Mouse (Mus musculus): ENCODE measurements around the gene Arhgef28. TPM values are rescaled to one million over a fixed set of nuclear protein-coding genes. Genes with fewer than 3 reads are reported as not detected.

Arhgef28 gene
- polyA plus RNA-seq, 1 experiment from 2014 or later = 10.8 TPM

GRCm38 (mm10) chr13:98013715-98014114 lies 192.5 kb downstream of the Arhgef28 start:
- no peak for ATAC-seq (ENCODE audit: insufficient number of reproducible peaks, insufficient read depth, low FRiP score, low read depth)
- Histone ChIP-seq H3K27me3 (ENCODE audit: control insufficient read depth, insufficient read depth, low read length) (no peaks in the 10 kb centered on the region), H3K4me1 (ENCODE audit: control insufficient read depth in 2 of 2, insufficient read depth in 2 of 2, low read length in 2 of 2) (peaks cover 3 to 4% of the 10 kb centered on the region in 2 experiments; a peak in 2 of 4 replicates), H3K27ac (replicated peaks in 1 of 2; ENCODE audit: control insufficient read depth in 1 of 2, insufficient read depth in 1 of 2, low read depth in 2 of 2, low read length in 2 of 2) (no peak overlapping the region), H3K36me3 (ENCODE audit: control insufficient read depth, insufficient read depth, low read length) (no peaks in the 10 kb centered on the region), H3K9me3 (ENCODE audit: control insufficient read depth, low read length) (no peaks in the 10 kb centered on the region), H3K4me2 (ENCODE audit: low read length) (no peak overlapping the region), H3K9ac (ENCODE audit: low read length) (no peak overlapping the region), H3K4me3 (ENCODE audit: control insufficient read depth in 1 of 2, insufficient read depth in 1 of 2, low read depth in 1 of 2, low read length in 2 of 2) (no peak overlapping the region)
- WGBS = 89% methylated on average over 4 of the region's 4 CpGs

GRCm38 (mm10) chr13:98011931-98012341 lies 194.3 kb downstream of the Arhgef28 start:
- Histone ChIP-seq H3K4me1 (ENCODE audit: control insufficient read depth in 2 of 2, insufficient read depth in 2 of 2, low read length in 2 of 2) (peaks cover 3 to 4% of the 10 kb centered on the region in 2 experiments; a peak in 2 of 4 replicates), H3K9ac (ENCODE audit: low read length) (no peak overlapping the region), H3K4me3 (ENCODE audit: control insufficient read depth in 1 of 2, insufficient read depth in 1 of 2, low read depth in 1 of 2, low read length in 2 of 2) (no peak overlapping the region), H3K4me2 (ENCODE audit: low read length) (no peak overlapping the region), H3K36me3 (ENCODE audit: control insufficient read depth, insufficient read depth, low read length) (no peaks in the 10 kb centered on the region), H3K9me3 (ENCODE audit: control insufficient read depth, low read length) (no peaks in the 10 kb centered on the region), H3K27me3 (ENCODE audit: control insufficient read depth, insufficient read depth, low read length) (no peaks in the 10 kb centered on the region), H3K27ac (replicated peaks in 1 of 2; ENCODE audit: control insufficient read depth in 1 of 2, insufficient read depth in 1 of 2, low read depth in 2 of 2, low read length in 2 of 2) (no peak overlapping the region)
- no peak for ATAC-seq (ENCODE audit: insufficient number of reproducible peaks, insufficient read depth, low FRiP score, low read depth)
- WGBS = 67% methylated on average over 6 of the region's 6 CpGs

- no peak for ATAC-seq (ENCODE audit: insufficient number of reproducible peaks, insufficient read depth, low FRiP score, low read depth)
Measured at GRCm38 (mm10) chr13:98009070-98009469, 197.2 kb downstream of the Arhgef28 start.

GRCm38 (mm10) chr13:98008588-98008987 lies 197.7 kb downstream of the Arhgef28 start:
- WGBS = 56% methylated on average over 10 of the region's 10 CpGs
- peak; percentile 68 for ATAC-seq (ENCODE audit: insufficient number of reproducible peaks, insufficient read depth, low FRiP score, low read depth)
- Histone ChIP-seq H3K36me3 (ENCODE audit: control insufficient read depth, insufficient read depth, low read length) (no peaks in the 10 kb centered on the region), H3K9me3 (ENCODE audit: control insufficient read depth, low read length) (no peaks in the 10 kb centered on the region), H3K4me3 (ENCODE audit: control insufficient read depth in 1 of 2, insufficient read depth in 1 of 2, low read depth in 1 of 2, low read length in 2 of 2) (no peak overlapping the region), H3K4me1 (ENCODE audit: control insufficient read depth in 2 of 2, insufficient read depth in 2 of 2, low read length in 2 of 2) (peaks cover 0 to 1% of the 10 kb centered on the region in 2 experiments; a peak in 2 of 4 replicates), H3K4me2 (ENCODE audit: low read length) (no peak overlapping the region), H3K27me3 (ENCODE audit: control insufficient read depth, insufficient read depth, low read length) (no peaks in the 10 kb centered on the region), H3K27ac (replicated peaks in 1 of 2; ENCODE audit: control insufficient read depth in 1 of 2, insufficient read depth in 1 of 2, low read depth in 2 of 2, low read length in 2 of 2) (peak overlapping the region; percentile 8 to 15; a peak in 1 of 4 replicates), H3K9ac (ENCODE audit: low read length) (no peak overlapping the region)

More at GRCm38 (mm10) chr13:98009070-98009469, 197.2 kb downstream of the Arhgef28 start:
- H3K9me3 ChIP-seq (ENCODE audit: control insufficient read depth, low read length) = no peaks in the 10 kb centered on the region
- no peak overlapping the region for H3K9ac ChIP-seq (ENCODE audit: low read length)
- no peak overlapping the region for H3K4me3 ChIP-seq (ENCODE audit: control insufficient read depth in 1 of 2, insufficient read depth in 1 of 2, low read depth in 1 of 2, low read length in 2 of 2)
- H3K4me1 ChIP-seq (ENCODE audit: control insufficient read depth in 2 of 2, insufficient read depth in 2 of 2, low read length in 2 of 2) = peaks cover 2 to 3% of the 10 kb centered on the region in 2 experiments; a peak in 2 of 4 replicates
- H3K27me3 ChIP-seq (ENCODE audit: control insufficient read depth, insufficient read depth, low read length) = no peaks in the 10 kb centered on the region
- no peaks in the 10 kb centered on the region for H3K36me3 ChIP-seq (ENCODE audit: control insufficient read depth, insufficient read depth, low read length)
- no peak overlapping the region for H3K27ac ChIP-seq (replicated peaks in 1 of 2; ENCODE audit: control insufficient read depth in 1 of 2, insufficient read depth in 1 of 2, low read depth in 2 of 2, low read length in 2 of 2)
- 62% methylated on average over 4 of the region's 4 CpGs for WGBS
- no peak overlapping the region for H3K4me2 ChIP-seq (ENCODE audit: low read length)

- H3K9ac ChIP-seq (ENCODE audit: low read length) = no peak overlapping the region
- ATAC-seq (ENCODE audit: insufficient number of reproducible peaks, insufficient read depth, low FRiP score, low read depth) = no peak
- no peak overlapping the region for H3K27ac ChIP-seq (replicated peaks in 1 of 2; ENCODE audit: control insufficient read depth in 1 of 2, insufficient read depth in 1 of 2, low read depth in 2 of 2, low read length in 2 of 2)
- H3K27me3 ChIP-seq (ENCODE audit: control insufficient read depth, insufficient read depth, low read length) = no peaks in the 10 kb centered on the region
- H3K4me2 ChIP-seq (ENCODE audit: low read length) = no peak overlapping the region
- no peaks in the 10 kb centered on the region for H3K9me3 ChIP-seq (ENCODE audit: control insufficient read depth, low read length)
- H3K4me3 ChIP-seq (ENCODE audit: control insufficient read depth in 1 of 2, insufficient read depth in 1 of 2, low read depth in 1 of 2, low read length in 2 of 2) = no peak overlapping the region
- H3K4me1 ChIP-seq (ENCODE audit: control insufficient read depth in 2 of 2, insufficient read depth in 2 of 2, low read length in 2 of 2) = peaks cover 6 to 9% of the 10 kb centered on the region in 2 experiments; a peak in 3 of 4 replicates
- WGBS = 70% methylated on average over 5 of the region's 5 CpGs
- H3K36me3 ChIP-seq (ENCODE audit: control insufficient read depth, insufficient read depth, low read length) = no peaks in the 10 kb centered on the region
Measured at GRCm38 (mm10) chr13:98005611-98006218, 200.5 kb downstream of the Arhgef28 start.

- no peak for ATAC-seq (ENCODE audit: insufficient number of reproducible peaks, insufficient read depth, low FRiP score, low read depth)
- H3K4me3 ChIP-seq (ENCODE audit: control insufficient read depth in 1 of 2, insufficient read depth in 1 of 2, low read depth in 1 of 2, low read length in 2 of 2) = no peak overlapping the region
- no peak overlapping the region for H3K27ac ChIP-seq (replicated peaks in 1 of 2; ENCODE audit: control insufficient read depth in 1 of 2, insufficient read depth in 1 of 2, low read depth in 2 of 2, low read length in 2 of 2)
- WGBS = 50% methylated on average over 2 of the region's 2 CpGs
- H3K9ac ChIP-seq (ENCODE audit: low read length) = no peak overlapping the region
- no peaks in the 10 kb centered on the region for H3K9me3 ChIP-seq (ENCODE audit: control insufficient read depth, low read length)
- H3K36me3 ChIP-seq (ENCODE audit: control insufficient read depth, insufficient read depth, low read length) = no peaks in the 10 kb centered on the region
- H3K27me3 ChIP-seq (ENCODE audit: control insufficient read depth, insufficient read depth, low read length) = no peaks in the 10 kb centered on the region
- H3K4me1 ChIP-seq (ENCODE audit: control insufficient read depth in 2 of 2, insufficient read depth in 2 of 2, low read length in 2 of 2) = peaks cover 6 to 9% of the 10 kb centered on the region in 2 experiments; a peak in 3 of 4 replicates
- H3K4me2 ChIP-seq (ENCODE audit: low read length) = no peak overlapping the region
Measured at GRCm38 (mm10) chr13:98004647-98005414, 201.4 kb downstream of the Arhgef28 start.

- no peaks in the 10 kb centered on the region for H3K27me3 ChIP-seq (ENCODE audit: control insufficient read depth, insufficient read depth, low read length)
- 54% methylated on average over 7 of the region's 7 CpGs for WGBS
Measured at GRCm38 (mm10) chr13:98003690-98004089, 202.5 kb downstream of the Arhgef28 start.

More at GRCm38 (mm10) chr13:98003690-98004089, 202.5 kb downstream of the Arhgef28 start:
- Histone ChIP-seq H3K9me3 (ENCODE audit: control insufficient read depth, low read length) (no peaks in the 10 kb centered on the region), H3K4me2 (ENCODE audit: low read length) (no peak overlapping the region), H3K9ac (ENCODE audit: low read length) (no peak overlapping the region), H3K4me1 (ENCODE audit: control insufficient read depth in 2 of 2, insufficient read depth in 2 of 2, low read length in 2 of 2) (peaks cover 6 to 9% of the 10 kb centered on the region in 2 experiments; a peak in 3 of 4 replicates), H3K27ac (replicated peaks in 1 of 2; ENCODE audit: control insufficient read depth in 1 of 2, insufficient read depth in 1 of 2, low read depth in 2 of 2, low read length in 2 of 2) (no peak overlapping the region), H3K4me3 (ENCODE audit: control insufficient read depth in 1 of 2, insufficient read depth in 1 of 2, low read depth in 1 of 2, low read length in 2 of 2) (no peak overlapping the region), H3K36me3 (ENCODE audit: control insufficient read depth, insufficient read depth, low read length) (no peaks in the 10 kb centered on the region)
- no peak for ATAC-seq (ENCODE audit: insufficient number of reproducible peaks, insufficient read depth, low FRiP score, low read depth)
